Mouse (Mus musculus): ENCODE data around the gene Col26a1. TPM values are rescaled to one million over a fixed set of nuclear protein-coding genes. Genes with fewer than 3 reads are reported as not detected.
A peak's percentile ranks its signal among the peaks of the same experiment; 100 is the strongest.

The Col26a1 gene
- polyA plus RNA-seq, 1 experiment from 2014 or later, result 118 TPM

- Histone ChIP-seq H3K27ac (replicated peaks) (no peak overlapping the region), H3K9me3 (peaks cover 9% of the 10 kb centered on the region; the same call in 1 of the 2 replicates), H3K4me3 (no peak overlapping the region), H3K27me3 (replicated peaks; ENCODE audit: low read depth, poor library complexity, severe bottlenecking) (no peaks in the 10 kb centered on the region), H3K4me1 (peaks cover 3% of the 10 kb centered on the region; the same call in 1 of the 2 replicates), H3K36me3 (replicated peaks) (peaks cover 89% of the 10 kb centered on the region)
- WGBS, result 74% methylated on average over 3 of the region's 3 CpGs
- DNase-seq (ENCODE audit: low spot score), result no peak
Measured at GRCm38 (mm10) chr5:136830156-136830555, 52.9 kb downstream of the Col26a1 start.

- H3K4me1 ChIP-seq, result no peaks in the 10 kb centered on the region
- no peak for DNase-seq (ENCODE audit: low spot score)
- peaks cover 79% of the 10 kb centered on the region for H3K36me3 ChIP-seq (replicated peaks)
- H3K27me3 ChIP-seq (replicated peaks; ENCODE audit: low read depth, poor library complexity, severe bottlenecking), result no peaks in the 10 kb centered on the region
- H3K9me3 ChIP-seq, result peaks cover 14% of the 10 kb centered on the region; the same call in 1 of the 2 replicates
- no peak overlapping the region for H3K4me3 ChIP-seq
- WGBS, result 85% methylated on average over 8 of the region's 8 CpGs
- H3K27ac ChIP-seq (replicated peaks), result no peak overlapping the region
Measured at GRCm38 (mm10) chr5:136821971-136822370, 61.0 kb downstream of the Col26a1 start.

- H3K4me3 ChIP-seq, result no peak overlapping the region
- H3K36me3 ChIP-seq (replicated peaks), result peaks cover 81% of the 10 kb centered on the region
- peaks cover 17% of the 10 kb centered on the region; the same call in 1 of the 2 replicates for H3K9me3 ChIP-seq
- DNase-seq (ENCODE audit: low spot score), result no peak
- WGBS, result 86% methylated on average over 2 of the region's 2 CpGs
- H3K27me3 ChIP-seq (replicated peaks; ENCODE audit: low read depth, poor library complexity, severe bottlenecking), result no peaks in the 10 kb centered on the region
- H3K27ac ChIP-seq (replicated peaks), result no peak overlapping the region
- no peaks in the 10 kb centered on the region for H3K4me1 ChIP-seq
Measured at GRCm38 (mm10) chr5:136820911-136821310, 62.1 kb downstream of the Col26a1 start.

- no peaks in the 10 kb centered on the region for H3K4me1 ChIP-seq
- H3K27me3 ChIP-seq (replicated peaks; ENCODE audit: low read depth, poor library complexity, severe bottlenecking), result no peaks in the 10 kb centered on the region
- no peak overlapping the region for H3K27ac ChIP-seq (replicated peaks)
- H3K36me3 ChIP-seq (replicated peaks), result peaks cover 80% of the 10 kb centered on the region
- peaks cover 27% of the 10 kb centered on the region for H3K9me3 ChIP-seq
- H3K4me3 ChIP-seq, result no peak overlapping the region
- WGBS, result 85% methylated on average over 11 of the region's 11 CpGs
- no peak for DNase-seq (ENCODE audit: low spot score)
Measured at GRCm38 (mm10) chr5:136819686-136820085, 63.3 kb downstream of the Col26a1 start.

- peak overlapping the region; percentile 91 for H3K27ac ChIP-seq (replicated peaks)
- H3K4me1 ChIP-seq, result peaks cover 40% of the 10 kb centered on the region
- H3K4me3 ChIP-seq, result peak overlapping the region; percentile 32
- DNase-seq (ENCODE audit: low spot score), result peak; percentile 84
- peaks cover 49% of the 10 kb centered on the region for H3K36me3 ChIP-seq (replicated peaks)
- WGBS, result 43% methylated on average over 30 of the region's 30 CpGs
- peaks cover 12% of the 10 kb centered on the region; the same call in 1 of the 2 replicates for H3K9me3 ChIP-seq
- no peaks in the 10 kb centered on the region for H3K27me3 ChIP-seq (replicated peaks; ENCODE audit: low read depth, poor library complexity, severe bottlenecking)
Measured at GRCm38 (mm10) chr5:136810539-136811374, 72.3 kb downstream of the Col26a1 start.

- 68% methylated on average over 16 of the region's 16 CpGs for WGBS
- Histone ChIP-seq H3K4me1 (peaks cover 76% of the 10 kb centered on the region), H3K27ac (replicated peaks) (peak overlapping the region; percentile 77)
Measured at GRCm38 (mm10) chr5:136806379-136807056, 76.5 kb downstream of the Col26a1 start.

GRCm38 (mm10) chr5:136805019-136805418, 78.0 kb downstream of the Col26a1 start:
- DNase-seq (ENCODE audit: low spot score), result no peak
- H3K4me1 ChIP-seq, result peaks cover 62% of the 10 kb centered on the region
- peaks cover 24% of the 10 kb centered on the region for H3K36me3 ChIP-seq (replicated peaks)
- H3K27me3 ChIP-seq (replicated peaks; ENCODE audit: low read depth, poor library complexity, severe bottlenecking), result no peaks in the 10 kb centered on the region
- no peak overlapping the region for H3K4me3 ChIP-seq
- no peaks in the 10 kb centered on the region for H3K9me3 ChIP-seq
- 72% methylated on average over 6 of the region's 6 CpGs for WGBS
- H3K27ac ChIP-seq (replicated peaks), result peak overlapping the region; percentile 77

More at GRCm38 (mm10) chr5:136806379-136807056, 76.5 kb downstream of the Col26a1 start:
- peaks cover 16% of the 10 kb centered on the region for H3K36me3 ChIP-seq (replicated peaks)
- H3K4me3 ChIP-seq, result no peak overlapping the region
- DNase-seq (ENCODE audit: low spot score), result no peak
- no peaks in the 10 kb centered on the region for H3K27me3 ChIP-seq (replicated peaks; ENCODE audit: low read depth, poor library complexity, severe bottlenecking)
- H3K9me3 ChIP-seq, result no peaks in the 10 kb centered on the region

- no peak for DNase-seq (ENCODE audit: low spot score)
- Histone ChIP-seq H3K27me3 (replicated peaks; ENCODE audit: low read depth, poor library complexity, severe bottlenecking) (no peaks in the 10 kb centered on the region), H3K4me3 (no peak overlapping the region), H3K27ac (replicated peaks) (peak overlapping the region; percentile 77), H3K4me1 (peaks cover 59% of the 10 kb centered on the region), H3K9me3 (no peaks in the 10 kb centered on the region), H3K36me3 (replicated peaks) (peaks cover 24% of the 10 kb centered on the region)
- 60% methylated on average over 1 of the region's 1 CpGs for WGBS
Measured at GRCm38 (mm10) chr5:136804246-136804645, 78.8 kb downstream of the Col26a1 start.

GRCm38 (mm10) chr5:136802732-136803131, 80.3 kb downstream of the Col26a1 start:
- Histone ChIP-seq H3K27ac (replicated peaks) (peak overlapping the region; percentile 77), H3K36me3 (replicated peaks) (peaks cover 19% of the 10 kb centered on the region), H3K9me3 (no peaks in the 10 kb centered on the region), H3K27me3 (replicated peaks; ENCODE audit: low read depth, poor library complexity, severe bottlenecking) (no peaks in the 10 kb centered on the region), H3K4me1 (peaks cover 66% of the 10 kb centered on the region), H3K4me3 (peak overlapping the region; percentile 39)
- WGBS, result 10% methylated on average over 17 of the region's 17 CpGs
- peak; percentile 56 for DNase-seq (ENCODE audit: low spot score)

GRCm38 (mm10) chr5:136796917-136797316, 86.1 kb downstream of the Col26a1 start:
- 0 out of 2 replicates have a peak, but pooled peaks cover 3% of the 10 kb centered on the region for H3K9me3 ChIP-seq
- H3K27ac ChIP-seq (replicated peaks), result peak overlapping the region; percentile 74
- no peaks in the 10 kb centered on the region for H3K27me3 ChIP-seq (replicated peaks; ENCODE audit: low read depth, poor library complexity, severe bottlenecking)
- peaks cover 34% of the 10 kb centered on the region for H3K4me1 ChIP-seq
- WGBS, result 20% methylated on average over 2 of the region's 2 CpGs
- no peak for DNase-seq (ENCODE audit: low spot score)
- H3K4me3 ChIP-seq, result no peak overlapping the region
- H3K36me3 ChIP-seq (replicated peaks), result peaks cover 62% of the 10 kb centered on the region

GRCm38 (mm10) chr5:136793807-136794206, 89.2 kb downstream of the Col26a1 start:
- Histone ChIP-seq H3K4me3 (no peak overlapping the region), H3K27ac (replicated peaks) (no peak overlapping the region), H3K27me3 (replicated peaks; ENCODE audit: low read depth, poor library complexity, severe bottlenecking) (no peaks in the 10 kb centered on the region), H3K36me3 (replicated peaks) (peaks cover 52% of the 10 kb centered on the region), H3K9me3 (0 out of 2 replicates have a peak, but pooled peaks cover 3% of the 10 kb centered on the region), H3K4me1 (peaks cover 32% of the 10 kb centered on the region)
- 93% methylated on average over 15 of the region's 15 CpGs for WGBS
- no peak for DNase-seq (ENCODE audit: low spot score)

- 0 out of 2 replicates have a peak, but pooled peaks cover 3% of the 10 kb centered on the region for H3K9me3 ChIP-seq
- no peak overlapping the region for H3K4me3 ChIP-seq
- peak overlapping the region; percentile 73 for H3K27ac ChIP-seq (replicated peaks)
- DNase-seq (ENCODE audit: low spot score), result no peak
- 83% methylated on average over 10 of the region's 10 CpGs for WGBS
- H3K36me3 ChIP-seq (replicated peaks), result peaks cover 48% of the 10 kb centered on the region
- peaks cover 26% of the 10 kb centered on the region for H3K4me1 ChIP-seq
- H3K27me3 ChIP-seq (replicated peaks; ENCODE audit: low read depth, poor library complexity, severe bottlenecking), result no peaks in the 10 kb centered on the region
Measured at GRCm38 (mm10) chr5:136792541-136792940, 90.5 kb downstream of the Col26a1 start.

Data from embryonic facial prominence, embryonic 10.5 days (tissue).